Mouse (Mus musculus): ENCODE measurements around the gene Sh3bp1.

Gene Sh3bp1

GRCm38 (mm10) chr15:78948152-78948725 lies 48.7 kb downstream of the Sh3bp1 start:
- DNase-seq = no peak

GRCm38 (mm10) chr15:78948883-78949282 lies 49.3 kb downstream of the Sh3bp1 start:
- DNase-seq = no peak

- no peak for DNase-seq
These were observed 56.1 kb downstream of the Sh3bp1 start for GRCm38 (mm10) chr15:78955663-78956062.

- DNase-seq = no peak
These were observed 56.8 kb downstream of the Sh3bp1 start for GRCm38 (mm10) chr15:78956351-78956750.

- no peak for DNase-seq
These were observed 57.5 kb downstream of the Sh3bp1 start for GRCm38 (mm10) chr15:78957021-78957420.

GRCm38 (mm10) chr15:78959537-78959936 lies 60.0 kb downstream of the Sh3bp1 start:
- no peak for DNase-seq

GRCm38 (mm10) chr15:78960088-78960487 lies 60.5 kb downstream of the Sh3bp1 start:
- no peak for DNase-seq
